Mouse (Mus musculus): Measurements from ENCODE around the gene Mvb12b. TPM values are rescaled to one million over a fixed set of nuclear protein-coding genes. Genes with fewer than 3 reads are reported as not detected.

The Mvb12b gene
- polyA plus RNA-seq, 1 experiment from 2014 or later: 30.9 TPM

- Histone ChIP-seq H3K4me1 (replicated peaks; ENCODE audit: control insufficient read depth, insufficient read depth, low read length) (peaks cover 6% of the 10 kb centered on the region; the same call in 1 of the 2 replicates), H3K36me3 (ENCODE audit: control insufficient read depth, insufficient read depth, low read length) (peaks cover 9% of the 10 kb centered on the region), H3K27me3 (ENCODE audit: control insufficient read depth, insufficient read depth, low read length) (no peaks in the 10 kb centered on the region), H3K4me2 (ENCODE audit: low read depth, low read length, severe bottlenecking) (no peak overlapping the region), H3K9me3 (ENCODE audit: control insufficient read depth, low read length) (no peaks in the 10 kb centered on the region), H3K27ac (ENCODE audit: low read depth, low read length) (no peak overlapping the region), H3K4me3 (ENCODE audit: low read depth, low read length) (no peak overlapping the region), H3K9ac (ENCODE audit: low read length) (no peak overlapping the region)
- WGBS: 91% methylated on average over 4 of the region's 4 CpGs
- DNase-seq (ENCODE audit: low spot score): no peak
- ATAC-seq (replicated peaks; ENCODE audit: low FRiP score): no peak
Observed at GRCm38 (mm10) chr2:33871181-33871520, 16.6 kb downstream of the Mvb12b start.

GRCm38 (mm10) chr2:33870369-33871180 is 17.2 kb downstream of the Mvb12b start:
- H3K27ac ChIP-seq (ENCODE audit: low read depth, low read length): no peak overlapping the region
- 66% methylated on average over 17 of the region's 17 CpGs for WGBS
- H3K36me3 ChIP-seq (ENCODE audit: control insufficient read depth, insufficient read depth, low read length): peaks cover 9% of the 10 kb centered on the region
- H3K9me3 ChIP-seq (ENCODE audit: control insufficient read depth, low read length): no peaks in the 10 kb centered on the region
- H3K4me1 ChIP-seq (replicated peaks; ENCODE audit: control insufficient read depth, insufficient read depth, low read length): peaks cover 1% of the 10 kb centered on the region; the same call in 1 of the 2 replicates
- ATAC-seq (replicated peaks; ENCODE audit: low FRiP score) (no peak), DNase-seq (ENCODE audit: low spot score) (no peak)
- H3K4me3 ChIP-seq (ENCODE audit: low read depth, low read length): no peak overlapping the region
- H3K27me3 ChIP-seq (ENCODE audit: control insufficient read depth, insufficient read depth, low read length): no peaks in the 10 kb centered on the region
- no peak overlapping the region for H3K4me2 ChIP-seq (ENCODE audit: low read depth, low read length, severe bottlenecking)
- no peak overlapping the region for H3K9ac ChIP-seq (ENCODE audit: low read length)

GRCm38 (mm10) chr2:33869689-33870343 is 17.9 kb downstream of the Mvb12b start:
- Histone ChIP-seq H3K27ac (ENCODE audit: low read depth, low read length) (no peak overlapping the region), H3K4me3 (ENCODE audit: low read depth, low read length) (no peak overlapping the region), H3K4me1 (replicated peaks; ENCODE audit: control insufficient read depth, insufficient read depth, low read length) (no peaks in the 10 kb centered on the region), H3K4me2 (ENCODE audit: low read depth, low read length, severe bottlenecking) (no peak overlapping the region), H3K27me3 (ENCODE audit: control insufficient read depth, insufficient read depth, low read length) (no peaks in the 10 kb centered on the region), H3K9me3 (ENCODE audit: control insufficient read depth, low read length) (no peaks in the 10 kb centered on the region), H3K9ac (ENCODE audit: low read length) (no peak overlapping the region), H3K36me3 (ENCODE audit: control insufficient read depth, insufficient read depth, low read length) (peaks cover 9% of the 10 kb centered on the region)
- 85% methylated on average over 10 of the region's 10 CpGs for WGBS
- DNase-seq (ENCODE audit: low spot score) (no peak), ATAC-seq (replicated peaks; ENCODE audit: low FRiP score) (no peak)

- WGBS: 95% methylated on average over 5 of the region's 5 CpGs
Observed at GRCm38 (mm10) chr2:33868996-33869688, 18.6 kb downstream of the Mvb12b start.

GRCm38 (mm10) chr2:33868322-33868721 is 19.4 kb downstream of the Mvb12b start:
- Histone ChIP-seq H3K36me3 (ENCODE audit: control insufficient read depth, insufficient read depth, low read length) (peaks cover 7% of the 10 kb centered on the region), H3K4me1 (replicated peaks; ENCODE audit: control insufficient read depth, insufficient read depth, low read length) (no peaks in the 10 kb centered on the region), H3K9me3 (ENCODE audit: control insufficient read depth, low read length) (no peaks in the 10 kb centered on the region), H3K27me3 (ENCODE audit: control insufficient read depth, insufficient read depth, low read length) (no peaks in the 10 kb centered on the region), H3K27ac (ENCODE audit: low read depth, low read length) (no peak overlapping the region), H3K9ac (ENCODE audit: low read length) (no peak overlapping the region), H3K4me2 (ENCODE audit: low read depth, low read length, severe bottlenecking) (no peak overlapping the region), H3K4me3 (ENCODE audit: low read depth, low read length) (no peak overlapping the region)
- DNase-seq (ENCODE audit: low spot score) (no peak), ATAC-seq (replicated peaks; ENCODE audit: low FRiP score) (no peak)
- 90% methylated on average over 4 of the region's 4 CpGs for WGBS

More at GRCm38 (mm10) chr2:33868996-33869688, 18.6 kb downstream of the Mvb12b start:
- ATAC-seq (replicated peaks; ENCODE audit: low FRiP score) (no peak), DNase-seq (ENCODE audit: low spot score) (no peak)
- no peak overlapping the region for H3K9ac ChIP-seq (ENCODE audit: low read length)
- peaks cover 9% of the 10 kb centered on the region for H3K36me3 ChIP-seq (ENCODE audit: control insufficient read depth, insufficient read depth, low read length)
- no peak overlapping the region for H3K4me3 ChIP-seq (ENCODE audit: low read depth, low read length)
- no peak overlapping the region for H3K27ac ChIP-seq (ENCODE audit: low read depth, low read length)
- H3K4me1 ChIP-seq (replicated peaks; ENCODE audit: control insufficient read depth, insufficient read depth, low read length): no peaks in the 10 kb centered on the region
- no peaks in the 10 kb centered on the region for H3K27me3 ChIP-seq (ENCODE audit: control insufficient read depth, insufficient read depth, low read length)
- no peak overlapping the region for H3K4me2 ChIP-seq (ENCODE audit: low read depth, low read length, severe bottlenecking)
- H3K9me3 ChIP-seq (ENCODE audit: control insufficient read depth, low read length): no peaks in the 10 kb centered on the region

- DNase-seq (ENCODE audit: low spot score): no peak
- no peaks in the 10 kb centered on the region for H3K27me3 ChIP-seq (ENCODE audit: control insufficient read depth, insufficient read depth, low read length)
- WGBS: 88% methylated on average over 2 of the region's 2 CpGs
- no peak for ATAC-seq (replicated peaks; ENCODE audit: low FRiP score)
- H3K9me3 ChIP-seq (ENCODE audit: control insufficient read depth, low read length): no peaks in the 10 kb centered on the region
- H3K4me1 ChIP-seq (replicated peaks; ENCODE audit: control insufficient read depth, insufficient read depth, low read length): no peaks in the 10 kb centered on the region
- H3K4me3 ChIP-seq (ENCODE audit: low read depth, low read length): no peak overlapping the region
- H3K9ac ChIP-seq (ENCODE audit: low read length): no peak overlapping the region
- H3K4me2 ChIP-seq (ENCODE audit: low read depth, low read length, severe bottlenecking): no peak overlapping the region
- H3K36me3 ChIP-seq (ENCODE audit: control insufficient read depth, insufficient read depth, low read length): no peaks in the 10 kb centered on the region
- no peak overlapping the region for H3K27ac ChIP-seq (ENCODE audit: low read depth, low read length)
Observed at GRCm38 (mm10) chr2:33856746-33857145, 31.0 kb downstream of the Mvb12b start.

- Histone ChIP-seq H3K4me1 (replicated peaks; ENCODE audit: control insufficient read depth, insufficient read depth, low read length) (no peaks in the 10 kb centered on the region), H3K36me3 (ENCODE audit: control insufficient read depth, insufficient read depth, low read length) (no peaks in the 10 kb centered on the region), H3K4me2 (ENCODE audit: low read depth, low read length, severe bottlenecking) (no peak overlapping the region), H3K27me3 (ENCODE audit: control insufficient read depth, insufficient read depth, low read length) (no peaks in the 10 kb centered on the region), H3K27ac (ENCODE audit: low read depth, low read length) (no peak overlapping the region), H3K4me3 (ENCODE audit: low read depth, low read length) (no peak overlapping the region), H3K9me3 (ENCODE audit: control insufficient read depth, low read length) (no peaks in the 10 kb centered on the region), H3K9ac (ENCODE audit: low read length) (no peak overlapping the region)
- ATAC-seq (replicated peaks; ENCODE audit: low FRiP score): no peak
- WGBS: 86% methylated on average over 11 of the region's 11 CpGs
- peak; percentile 49 for DNase-seq (ENCODE audit: low spot score)
Observed at GRCm38 (mm10) chr2:33853011-33853976, 34.5 kb downstream of the Mvb12b start.
